15 mouse cellular contexts compared by ENCODE assay signal in genomic region chr1:153002295-153003050, GRCm38 (mm10). TPM values are rescaled to one million over a fixed set of nuclear protein-coding genes. Genes with fewer than 3 reads are reported as not detected.
"Had no signal": no experiment of that assay in that cellular context is flagged by ENCODE, and none has a peak within 500 bp of the region (broad histone marks: within the 10 kb centered on the region; RNA-seq: fewer than 3 reads in every experiment).

No protein-coding gene starts in this region.

- H3K9ac ChIP-seq: kidney, embryonic 15.5 days; limb, embryonic 13.5 days; liver, embryonic 14.5 days; neural tube, embryonic 15.5 days had no signal

- H3K4me2 ChIP-seq: kidney, embryonic 15.5 days; limb, embryonic 13.5 days; neural tube, embryonic 15.5 days had no signal

- H3K9me3 ChIP-seq: kidney, embryonic 15.5 days; limb, embryonic 13.5 days; neural tube, embryonic 15.5 days had no signal

- H3K4me3 ChIP-seq: kidney, embryonic 15.5 days; limb, embryonic 13.5 days; myocyte; neural tube, embryonic 15.5 days had no signal

- H3K36me3 ChIP-seq: kidney, embryonic 15.5 days; limb, embryonic 13.5 days; neural tube, embryonic 15.5 days had no signal

- H3K27me3 ChIP-seq: limb, embryonic 13.5 days; neural tube, embryonic 15.5 days had no signal

- H3K27ac ChIP-seq: kidney, embryonic 15.5 days; limb, embryonic 13.5 days; liver, embryonic 14.5 days; macrophage; neural tube, embryonic 15.5 days; stomach, postnatal 0 days had no signal

- H3K4me1 ChIP-seq: kidney, embryonic 15.5 days; limb, embryonic 13.5 days had no signal

- DNase-seq: kidney, postnatal 14 days; left cerebral cortex, postnatal 4 days; lung, adult 2 months; lung, postnatal 10 days; midbrain, embryonic 14.5 days; right cerebral cortex, adult 18-20 months; thymus, adult 18-20 months; thymus, postnatal 25 days had no signal

RNA-seq across cellular contexts. Expression of gene Nmnat2, which starts 47.7 kb away (rescaled TPM):
- polyA plus RNA-seq: macrophage had no signal
